Comparison of ENCODE assay signal across 14 mouse cellular contexts in genomic region chr13:111096071-111096470, GRCm38 (mm10).
"Had no signal": no experiment of that assay in that cellular context is flagged by ENCODE, and none has a peak within 500 bp of the region (broad histone marks: within the 10 kb centered on the region; RNA-seq: fewer than 3 reads in every experiment).

No protein-coding gene starts in this region.

- H3K27me3 ChIP-seq: limb, embryonic 15.5 days; liver, embryonic 12.5 days; midbrain, embryonic 13.5 days; neural tube, embryonic 12.5 days had no signal

- H3K9me3 ChIP-seq: limb, embryonic 15.5 days; liver, embryonic 12.5 days; midbrain, embryonic 13.5 days; neural tube, embryonic 12.5 days had no signal

- H3K27ac ChIP-seq: hindbrain, postnatal 0 days; kidney, postnatal 0 days; limb, embryonic 15.5 days; liver, embryonic 12.5 days; midbrain, embryonic 13.5 days; neural tube, embryonic 12.5 days had no signal

- H3K4me2 ChIP-seq: limb, embryonic 15.5 days; liver, embryonic 12.5 days; midbrain, embryonic 13.5 days; neural tube, embryonic 12.5 days had no signal

- H3K36me3 ChIP-seq: limb, embryonic 15.5 days; liver, embryonic 12.5 days; midbrain, embryonic 13.5 days; neural tube, embryonic 12.5 days had no signal

- ATAC-seq: hindbrain, postnatal 0 days; liver, embryonic 12.5 days; midbrain, embryonic 13.5 days had no signal

- H3K4me1 ChIP-seq: limb, embryonic 15.5 days; liver, embryonic 12.5 days; midbrain, embryonic 13.5 days; neural tube, embryonic 12.5 days had no signal

- H3K4me3 ChIP-seq: limb, embryonic 15.5 days; liver, embryonic 12.5 days; midbrain, embryonic 13.5 days; neural tube, embryonic 12.5 days had no signal

- H3K9ac ChIP-seq: limb, embryonic 15.5 days; liver, embryonic 12.5 days; midbrain, embryonic 13.5 days; neural tube, embryonic 12.5 days had no signal

- DNase-seq: kidney, adult 11 months; kidney, adult 9 months; kidney, postnatal 36 days; lung, postnatal 36 days; retina, postnatal 1 day; spleen, adult 18-20 months; thymus, adult 18-20 months; thymus, postnatal 14 days had no signal
